Mouse (Mus musculus): ENCODE results near the gene Pcyt1a.

The Pcyt1a gene

DNA sequence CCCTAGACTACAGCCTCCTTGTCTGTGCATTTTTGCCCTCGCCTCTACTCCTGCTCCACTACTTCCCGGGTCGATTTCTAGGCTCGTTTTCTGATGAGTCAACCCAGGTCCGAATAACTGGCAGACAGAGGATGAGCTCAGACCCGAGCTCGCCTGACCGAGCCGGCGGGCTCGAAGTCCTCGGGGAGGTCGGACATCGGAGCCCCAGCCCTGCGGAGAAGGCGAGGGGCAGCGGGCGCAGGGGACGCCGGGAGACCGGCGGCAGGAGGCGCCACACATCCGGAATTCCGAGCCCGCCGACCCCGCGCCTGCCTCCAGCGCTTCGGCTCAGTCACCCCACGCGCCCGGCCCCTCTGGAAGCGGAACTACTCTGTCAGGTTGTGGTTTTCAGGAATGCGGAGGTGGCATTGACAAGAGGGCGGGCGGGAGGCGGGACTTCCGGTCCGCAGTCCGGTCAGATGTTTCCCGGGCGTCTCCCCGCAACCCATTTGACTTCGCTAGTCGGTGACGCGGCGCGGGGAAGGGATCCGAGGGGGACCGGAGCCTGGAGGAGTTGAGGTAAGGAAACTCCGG is at the start of gene Pcyt1a:
Pcyt1a (plus strand) TSS at position 448 of the 573 bp plus-strand sequence.
- DNase-seq (ENCODE audit: low spot score in 2 of 2), result peak; percentile 84 to 85

DNA sequence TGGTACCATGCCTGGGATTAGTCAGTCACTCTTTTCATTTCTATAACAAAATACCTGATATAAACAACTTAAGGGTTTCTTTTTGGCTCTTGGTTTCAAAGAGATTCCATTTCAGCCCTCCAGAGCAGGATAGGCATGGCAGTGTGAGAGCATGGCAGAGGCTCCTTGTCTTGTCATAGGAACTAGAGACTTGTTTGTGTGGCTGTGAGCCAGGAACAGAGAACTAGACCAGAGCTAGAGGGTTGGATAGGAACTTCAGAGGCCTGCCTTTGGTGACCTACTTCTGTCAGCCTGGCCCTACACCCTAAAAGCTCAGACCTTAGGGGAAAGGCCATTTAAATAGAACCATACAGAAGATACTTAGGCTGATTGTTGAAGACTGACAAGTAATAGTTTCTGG is 47.8 kb upstream of the Pcyt1a start:
- no peak for DNase-seq (ENCODE audit: low spot score in 2 of 2)

DNA sequence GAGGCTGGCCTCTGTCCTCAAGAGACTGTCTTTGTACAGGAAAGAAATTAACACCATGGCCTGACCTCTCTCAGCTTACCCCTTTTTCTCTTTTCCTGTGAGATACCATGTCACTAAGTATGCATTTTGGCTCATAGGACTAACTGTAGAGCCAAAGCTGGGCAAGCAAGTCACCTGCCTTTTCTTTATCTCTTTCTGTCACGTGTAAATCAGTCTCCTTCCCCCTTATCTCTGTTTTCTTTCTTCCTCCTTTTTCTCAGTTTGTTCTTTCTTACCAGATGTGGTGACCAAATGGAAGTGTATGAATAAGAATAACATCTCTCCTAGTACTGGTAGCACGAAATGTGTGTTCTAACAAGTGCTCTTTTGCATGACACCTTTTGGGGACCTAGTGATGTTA is 45.8 kb upstream of the Pcyt1a start:
- DNase-seq (ENCODE audit: low spot score in 2 of 2), result no peak

DNA sequence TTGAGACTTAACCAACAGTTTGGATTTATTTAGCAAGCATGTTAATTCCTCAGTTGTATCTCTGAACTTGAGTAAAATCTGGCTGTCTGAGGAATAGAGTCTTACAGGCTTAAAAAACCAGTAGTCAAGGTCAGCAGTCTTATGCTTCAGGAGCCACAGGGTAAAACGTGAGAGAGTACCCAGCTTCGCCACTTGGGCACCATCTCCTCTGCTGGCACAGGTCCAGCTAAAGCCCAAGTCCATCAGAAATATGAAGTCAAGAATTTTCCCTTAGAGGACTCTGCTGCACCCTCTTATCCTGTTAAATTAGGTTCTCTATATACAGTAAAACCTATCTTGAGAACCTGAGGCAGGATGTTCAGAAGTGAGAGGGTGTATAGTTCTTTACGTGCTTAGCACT is 43.9 kb upstream of the Pcyt1a start:
- DNase-seq (ENCODE audit: low spot score in 2 of 2), result no peak

DNA sequence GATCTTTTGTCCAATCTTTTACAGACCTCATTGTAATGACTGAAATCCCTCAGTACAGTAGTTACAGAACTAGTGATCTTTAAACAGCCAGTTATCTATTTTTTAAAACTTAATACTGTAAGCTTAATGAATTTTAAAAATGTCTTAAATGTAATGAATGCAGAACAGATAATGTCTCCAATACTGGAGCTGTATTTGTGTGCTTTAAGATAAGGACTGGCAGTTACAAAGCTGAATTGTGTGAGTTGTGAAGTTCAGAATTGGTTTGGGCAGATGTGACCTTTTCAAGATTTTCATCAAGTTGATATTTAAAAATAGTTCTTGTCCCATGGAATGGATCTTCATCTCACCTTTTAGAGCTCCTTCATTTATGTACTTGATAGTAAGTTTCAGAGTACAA is 41.7 kb upstream of the Pcyt1a start:
- DNase-seq (ENCODE audit: low spot score in 2 of 2), result no peak

DNA sequence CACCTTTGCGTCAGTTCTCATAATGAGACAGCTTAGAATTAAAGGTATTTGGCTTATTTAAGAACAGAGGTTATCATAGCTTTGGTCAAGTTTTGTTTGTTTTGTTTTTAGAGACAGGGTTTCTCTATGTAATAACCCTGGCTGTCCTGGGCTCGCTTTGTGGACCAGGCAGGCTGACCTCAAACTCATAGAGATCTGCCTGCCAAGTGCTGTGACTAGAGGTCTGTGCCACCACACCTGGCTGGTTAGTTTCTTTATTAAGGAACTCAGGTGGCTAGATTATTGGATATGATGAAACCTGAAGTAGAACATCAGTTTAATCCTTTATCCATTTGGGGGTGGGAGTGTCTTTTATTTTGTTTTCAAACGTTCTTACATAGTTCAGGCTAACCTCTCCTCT is 40.9 kb upstream of the Pcyt1a start:
- DNase-seq (ENCODE audit: low spot score in 2 of 2), result no peak

DNA sequence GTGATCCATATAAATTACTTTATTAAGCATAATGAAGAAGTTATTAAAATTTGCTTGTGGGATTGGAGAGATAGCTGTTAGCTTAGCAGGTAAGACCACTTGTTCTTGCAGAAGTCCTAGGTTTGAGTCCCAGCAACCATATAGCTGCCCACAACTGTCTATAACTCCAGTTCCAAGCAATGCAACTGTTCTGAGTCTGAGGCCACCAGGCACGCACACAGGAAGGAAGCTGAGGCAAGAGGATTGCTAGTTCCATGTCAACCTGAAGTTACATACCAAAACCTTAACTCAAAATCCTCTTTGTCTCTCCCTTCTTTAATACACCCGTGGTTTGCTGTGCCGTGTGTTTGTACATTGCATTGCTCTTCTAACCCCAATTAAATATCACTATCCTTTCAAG is 39.8 kb upstream of the Pcyt1a start:
- no peak for DNase-seq (ENCODE audit: low spot score in 2 of 2)

DNA sequence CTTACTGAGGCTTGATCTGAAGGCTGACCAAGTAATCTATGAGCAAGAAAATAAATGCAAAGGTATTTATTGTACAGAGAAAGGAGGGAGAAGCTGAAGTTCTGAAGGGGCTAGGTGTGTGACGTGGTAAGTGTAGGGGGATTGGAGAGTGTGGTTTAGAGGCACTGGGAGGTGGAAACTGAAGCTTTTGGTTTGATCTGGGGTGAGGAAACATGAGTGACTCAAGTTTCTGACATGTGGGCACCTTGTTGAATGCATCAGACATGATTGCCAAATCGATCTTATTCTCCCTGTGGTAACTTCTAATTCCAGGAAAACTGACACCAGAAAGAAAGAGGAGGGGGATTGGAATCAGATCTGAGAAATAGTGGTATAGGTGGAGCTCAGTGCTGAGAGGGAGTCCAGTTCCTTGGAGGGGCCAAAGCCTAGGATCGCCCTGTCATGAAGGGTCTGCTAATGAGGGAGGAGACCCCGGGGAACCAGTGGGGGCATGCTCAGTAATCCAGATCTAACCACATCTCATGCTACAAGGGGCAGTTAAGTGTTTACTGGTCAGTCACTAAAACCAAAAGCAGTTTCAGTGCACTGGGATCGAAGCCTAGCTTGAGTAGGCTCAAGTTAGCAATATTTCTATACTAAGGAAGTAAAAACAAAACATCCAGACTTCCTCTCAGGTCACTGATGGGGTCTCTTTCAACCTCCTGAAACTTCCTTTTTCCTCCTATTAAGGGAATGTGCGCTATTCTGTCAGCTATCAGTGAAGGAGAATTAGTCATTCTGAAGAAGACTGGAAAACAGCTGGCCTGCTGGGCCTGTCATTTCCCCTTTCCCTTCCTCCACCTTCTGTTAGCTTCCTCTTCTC is 34.8 kb upstream of the Pcyt1a start:
- no peak for DNase-seq (ENCODE audit: low spot score in 2 of 2)

DNA sequence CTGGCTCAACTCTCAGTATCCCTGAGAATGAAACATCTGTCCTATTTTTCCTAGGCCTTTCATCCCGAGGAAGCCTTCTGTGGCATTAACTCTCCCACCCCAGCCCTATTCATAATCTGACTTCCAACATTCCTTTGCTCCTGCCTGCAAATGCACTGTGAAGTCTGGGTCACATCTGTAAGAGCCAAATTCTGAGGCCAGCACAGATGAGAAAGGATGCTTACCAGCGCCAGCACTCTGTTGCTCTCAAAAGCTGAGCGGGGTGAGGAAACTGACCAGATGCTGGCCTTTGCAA is 34.2 kb upstream of the Pcyt1a start:
- DNase-seq (ENCODE audit: low spot score in 2 of 2), result no peak

DNA sequence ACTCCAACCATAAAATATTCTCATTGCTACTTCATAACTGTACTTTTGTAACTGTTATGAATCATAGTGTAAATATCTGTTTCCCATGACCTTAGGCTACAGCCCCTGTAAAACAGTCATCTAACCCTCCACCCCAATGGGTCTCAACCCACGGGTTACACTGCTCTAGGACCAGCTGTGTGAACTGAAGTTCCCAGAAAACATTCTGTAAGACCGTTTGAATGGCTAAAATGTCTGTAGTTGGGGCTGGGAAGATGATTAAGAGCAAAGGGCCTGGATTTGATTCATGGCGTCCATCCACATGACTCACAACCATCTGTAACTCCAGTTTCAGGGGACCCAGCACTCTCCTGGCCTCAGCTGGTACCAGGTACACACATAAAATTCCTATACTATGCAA is 32.5 kb upstream of the Pcyt1a start:
- no peak for DNase-seq (ENCODE audit: low spot score in 2 of 2)

DNA sequence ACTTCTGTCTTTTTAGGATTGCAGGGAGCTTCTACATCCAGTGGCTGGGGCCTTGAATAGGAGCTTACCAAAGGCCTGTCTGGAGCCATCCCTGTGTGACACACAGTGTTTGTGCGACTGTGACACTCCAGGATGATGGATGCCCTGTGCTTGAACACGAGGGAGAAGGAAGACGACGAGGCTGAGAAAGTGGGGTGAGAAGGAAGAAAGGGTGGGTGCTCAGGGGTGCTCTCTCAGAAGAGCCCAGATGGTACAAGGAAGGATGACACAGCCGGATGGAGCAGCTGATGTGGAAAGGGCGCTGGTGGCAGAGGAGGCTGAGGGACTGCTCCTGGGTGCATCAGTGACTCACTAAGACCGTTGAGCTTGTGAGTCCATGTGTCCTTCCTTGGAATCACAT is 30.5 kb upstream of the Pcyt1a start, which contains the start of gene Tm4sf19:
Tm4sf19 (plus strand) TSS at position 240 of the 400 bp plus-strand sequence.
- DNase-seq (ENCODE audit: low spot score in 2 of 2), result no peak

DNA sequence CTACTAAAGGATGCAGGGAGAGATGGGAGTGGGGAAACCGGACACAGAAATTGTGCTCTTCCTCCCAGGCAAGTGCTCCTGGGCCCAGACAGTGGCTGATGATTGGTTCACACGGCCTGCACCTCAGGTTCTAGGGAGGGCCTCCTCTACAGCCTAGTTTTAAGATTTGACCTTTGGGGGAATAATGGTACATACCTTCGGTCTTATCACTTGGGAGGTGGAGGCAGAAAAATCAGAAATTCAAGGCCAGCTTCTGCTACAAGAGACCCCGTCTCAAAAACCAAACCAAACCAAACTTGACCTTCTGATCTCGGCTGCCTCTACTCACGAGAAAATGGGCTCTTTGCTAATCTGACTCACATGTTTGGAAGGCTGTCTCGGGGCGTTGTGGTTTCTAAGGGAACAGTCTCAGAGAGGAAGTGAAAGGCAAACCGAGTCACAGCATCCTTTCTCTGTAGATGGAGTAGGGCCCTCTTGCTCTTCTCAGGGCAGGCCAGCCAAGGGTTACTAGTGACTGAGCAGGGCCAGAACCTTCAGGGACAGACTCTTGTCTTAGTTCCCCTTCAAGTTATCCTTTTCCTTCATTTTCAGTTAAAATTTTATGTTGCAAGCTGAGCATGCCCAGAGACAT is 29.3 kb upstream of the Pcyt1a start:
- DNase-seq (ENCODE audit: low spot score in 2 of 2), result no peak

DNA sequence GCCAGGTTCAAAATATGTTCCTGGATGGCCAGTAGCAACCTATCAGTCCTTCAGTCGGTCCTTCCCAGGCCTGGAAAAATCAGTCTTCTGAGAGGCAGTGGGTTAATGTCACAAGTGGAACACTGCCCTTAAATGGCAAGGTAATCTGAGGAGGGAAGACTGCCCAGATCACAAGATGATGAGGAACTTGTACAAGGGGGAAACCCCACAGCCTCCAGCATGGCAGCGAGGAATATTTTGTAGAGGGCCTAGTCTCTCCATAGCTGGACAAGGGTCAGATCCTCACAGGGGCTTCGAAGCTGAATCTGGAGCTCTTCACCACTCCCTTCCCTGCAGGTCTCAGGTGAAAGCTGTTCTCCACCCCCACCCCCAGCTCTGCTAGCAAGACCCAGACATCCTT is 27.9 kb upstream of the Pcyt1a start:
- no peak for DNase-seq (ENCODE audit: low spot score in 2 of 2)

DNA sequence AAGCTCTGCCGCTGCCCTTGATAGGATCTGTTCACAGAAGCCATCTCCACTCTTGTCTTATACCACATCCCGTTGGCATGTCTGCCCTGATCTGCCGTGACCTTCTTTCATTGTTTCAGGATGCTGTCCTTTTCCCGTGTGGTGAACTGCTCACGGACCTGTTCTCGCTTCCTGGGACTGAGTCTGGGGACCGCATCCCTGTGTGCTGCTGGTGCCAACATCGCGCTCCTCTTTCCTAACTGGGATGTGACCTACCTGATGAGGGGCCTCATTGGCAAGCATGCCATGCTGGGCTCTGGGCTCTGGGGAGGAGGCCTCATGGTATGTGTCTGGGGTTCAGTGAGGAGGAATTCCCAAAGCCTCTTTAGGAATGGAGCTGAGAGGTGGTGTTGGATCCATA is 25.0 kb upstream of the Pcyt1a start:
- DNase-seq (ENCODE audit: low spot score in 2 of 2), result no peak

DNA sequence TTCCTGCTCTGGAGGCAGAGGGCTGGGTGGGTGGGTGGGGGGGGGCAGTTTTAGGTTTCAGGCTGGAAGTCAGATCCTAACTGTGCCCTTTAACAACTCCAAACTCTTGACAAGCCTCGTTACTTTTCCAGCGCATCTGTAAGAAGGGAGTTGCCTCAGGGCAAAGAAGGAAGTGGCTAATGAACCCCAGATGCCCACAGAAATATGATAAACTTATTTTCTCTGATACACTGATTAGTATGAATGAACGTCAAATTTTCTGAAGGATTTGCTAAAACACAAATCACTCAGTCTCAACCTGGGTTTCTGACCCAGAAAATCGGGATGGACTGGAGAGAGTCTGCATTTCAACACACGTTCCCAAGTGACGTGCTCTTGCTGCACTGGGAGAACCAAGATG is 24.1 kb upstream of the Pcyt1a start:
- no peak for DNase-seq (ENCODE audit: low spot score in 2 of 2)

DNA sequence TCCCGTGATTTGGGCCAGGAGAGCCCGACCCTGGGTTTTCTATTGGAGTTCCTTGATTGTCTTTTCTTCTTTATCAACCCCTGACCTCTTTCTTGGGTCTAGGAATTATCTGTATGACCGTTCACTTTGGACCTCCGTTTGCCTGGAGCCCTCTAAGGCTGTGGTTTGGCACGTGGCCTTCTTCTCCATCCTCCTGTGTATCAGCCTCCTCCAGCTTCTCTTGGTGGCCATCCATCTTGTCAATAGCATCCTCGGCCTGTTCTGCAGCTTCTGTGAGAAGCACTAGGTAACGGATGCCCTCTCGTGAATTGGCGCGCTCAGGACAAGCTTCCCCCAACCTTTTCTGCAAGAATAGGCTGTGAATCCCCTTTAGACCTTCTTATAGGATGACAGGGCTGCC is 23.0 kb upstream of the Pcyt1a start:
- no peak for DNase-seq (ENCODE audit: low spot score in 2 of 2)

DNA sequence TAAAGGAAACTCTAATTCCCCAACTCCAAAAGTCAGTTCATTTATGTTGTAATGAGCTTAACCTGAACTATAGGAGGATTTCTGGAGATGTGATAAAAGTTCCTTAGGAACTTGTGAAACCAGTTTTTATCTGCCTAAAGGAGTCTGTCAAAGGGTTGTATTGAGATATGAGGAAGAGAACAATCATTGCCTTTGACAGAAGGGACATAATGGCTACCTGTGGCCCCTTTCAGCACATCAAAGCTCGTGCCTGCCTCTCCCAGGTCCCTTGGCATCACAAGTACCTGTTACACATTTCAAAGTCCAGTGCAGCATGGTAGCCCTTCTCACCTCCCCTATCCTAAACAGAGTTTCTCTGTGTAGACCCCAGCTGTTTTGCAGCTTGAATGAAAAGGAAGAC is 13.3 kb upstream of the Pcyt1a start:
- no peak for DNase-seq (ENCODE audit: low spot score in 2 of 2)

DNA sequence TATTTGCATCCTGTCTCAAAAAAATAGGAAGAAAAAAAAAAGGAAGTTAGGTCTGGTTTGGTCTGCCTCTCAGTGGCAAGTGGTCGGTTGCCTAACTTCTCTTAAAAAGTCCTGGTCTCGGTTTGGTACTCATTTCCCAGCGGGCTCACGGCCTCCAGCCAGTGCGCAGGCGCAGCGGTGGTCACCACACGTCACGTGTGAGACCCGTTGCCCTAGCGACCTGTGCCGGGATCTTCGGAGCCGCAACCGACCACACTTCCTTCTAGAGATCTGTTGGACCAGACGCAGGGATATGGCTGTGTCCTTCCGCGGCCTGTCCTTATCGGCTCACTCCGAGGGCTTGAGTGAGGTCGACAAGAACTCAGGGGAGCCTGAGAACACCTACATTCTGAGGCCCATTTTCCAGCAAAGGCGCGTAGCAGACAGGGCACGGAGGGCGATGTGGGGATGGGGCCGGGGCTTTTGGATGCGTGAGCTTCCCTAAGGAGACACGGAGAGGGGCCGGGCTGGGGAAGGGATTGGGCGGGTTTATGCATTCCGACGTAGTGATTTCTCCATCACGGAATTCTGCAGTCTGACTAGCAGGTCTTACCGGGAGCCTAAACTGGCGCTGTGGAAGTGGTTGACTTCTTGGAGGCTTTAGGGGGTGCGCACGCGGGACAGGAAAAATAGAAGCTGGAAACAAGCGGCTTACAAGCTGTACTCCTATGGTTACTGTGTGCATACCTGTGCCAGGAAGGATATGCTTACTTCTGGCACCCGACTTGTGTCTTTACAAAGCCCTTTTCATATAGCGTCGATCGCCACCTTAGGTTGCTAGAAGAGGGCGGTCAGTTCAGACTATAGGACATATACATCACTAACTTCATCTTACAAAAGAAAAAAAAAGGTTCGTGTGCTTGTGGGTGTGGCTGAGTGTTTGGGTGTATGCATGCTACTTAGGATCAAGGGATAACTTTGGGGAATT is 10.9 kb upstream of the Pcyt1a start, which contains the start of gene Tctex1d2:
Tctex1d2 (plus strand) TSS at position 186 of the 967 bp plus-strand sequence.
- DNase-seq (ENCODE audit: low spot score in 2 of 2), result peak; percentile 86 to 93

DNA sequence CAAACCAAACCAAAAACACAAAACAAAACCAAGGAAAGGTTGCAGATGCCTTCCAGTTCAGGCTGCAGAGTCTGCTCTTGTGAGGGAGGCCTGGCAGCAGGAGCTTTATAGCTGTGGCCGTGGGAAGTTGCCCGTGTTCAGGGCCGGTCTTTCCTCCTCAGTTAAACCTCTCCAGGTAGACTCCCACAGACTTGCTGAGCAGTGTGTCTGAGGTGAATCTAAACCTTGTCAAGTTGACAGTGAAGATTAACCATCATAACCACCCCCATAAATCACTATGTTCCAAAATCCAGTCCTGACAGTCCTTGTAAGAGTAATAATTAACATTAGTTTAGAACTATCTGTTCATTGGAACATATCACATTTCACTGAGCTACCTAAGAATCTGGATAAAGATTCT is 3.2 kb upstream of the Pcyt1a start:
- no peak for DNase-seq (ENCODE audit: low spot score in 2 of 2)

DNA sequence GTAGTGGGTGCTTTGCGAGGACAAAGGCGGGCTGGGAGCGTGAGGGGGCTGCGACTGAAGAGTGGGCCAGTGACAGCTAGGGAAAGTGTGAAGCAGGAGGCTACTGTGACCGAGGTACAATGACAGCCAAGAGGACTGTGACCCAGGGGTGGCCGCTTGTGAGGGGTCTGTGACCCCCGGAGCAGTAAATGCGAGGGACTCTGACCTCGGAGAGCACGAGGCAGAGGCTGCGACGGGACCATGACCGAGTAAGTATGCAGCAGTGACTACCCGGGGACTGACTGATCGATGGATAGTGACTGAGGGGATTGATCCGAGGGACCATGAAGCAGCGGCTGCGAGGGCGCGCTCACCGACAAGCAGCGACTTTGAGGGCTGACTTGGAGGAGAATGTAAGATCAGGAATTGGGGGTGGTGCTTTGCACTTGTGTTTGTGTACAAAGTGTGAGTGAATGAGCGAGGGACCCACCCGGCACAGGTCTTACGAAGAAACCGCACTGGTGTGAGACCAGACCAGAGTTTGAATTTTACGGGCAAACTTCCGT is 398 bp downstream of the Pcyt1a start:
- DNase-seq (ENCODE audit: low spot score in 2 of 2), result peak in 1 of 2 experiments; percentile 21

DNA sequence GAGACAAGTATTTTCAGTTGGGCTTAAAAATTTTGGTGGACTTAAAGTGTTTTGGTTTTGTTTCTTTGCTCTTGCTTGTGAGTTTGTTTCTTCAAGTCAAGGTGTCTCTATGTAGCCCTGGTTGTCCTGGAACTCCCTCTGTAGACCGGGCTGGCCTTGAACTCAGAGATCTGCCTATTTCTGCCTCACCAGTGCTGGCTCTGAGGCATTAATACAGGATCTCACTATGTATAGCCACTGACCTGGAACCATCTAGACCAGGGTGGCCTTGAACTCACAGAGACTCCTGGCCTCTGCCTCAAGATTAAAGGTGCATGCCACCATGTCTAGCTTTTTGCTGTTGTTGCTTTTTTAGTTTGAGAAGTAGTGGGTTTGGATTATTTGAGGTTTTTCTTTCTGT is 1.2 kb downstream of the Pcyt1a start:
- no peak for DNase-seq (ENCODE audit: low spot score in 2 of 2)

DNA sequence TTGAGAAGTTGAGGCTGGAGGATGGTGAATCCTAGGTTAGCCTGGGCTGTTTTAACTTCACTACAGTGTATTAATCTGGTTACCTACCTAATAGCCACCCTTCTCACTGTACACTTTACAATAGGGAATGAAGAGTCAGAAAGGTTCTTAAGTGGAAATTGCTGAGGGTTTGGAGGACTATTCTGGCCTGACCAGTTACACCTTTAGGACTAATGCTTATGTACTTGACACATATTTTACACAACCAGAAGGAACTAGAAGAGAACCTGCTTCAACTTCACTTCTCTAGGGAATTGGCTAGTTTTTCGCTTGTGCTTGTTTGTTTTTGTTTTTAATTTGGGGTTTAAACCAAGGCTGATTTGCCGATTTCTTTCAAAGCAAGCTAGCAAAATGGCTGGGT is 2.4 kb downstream of the Pcyt1a start:
- DNase-seq (ENCODE audit: low spot score in 2 of 2), result no peak

Data from urinary bladder, adult 18-20 months (tissue).